Mouse (Mus musculus) liver, embryonic 14.5 days (tissue): ENCODE measurements around the gene Hipk2.

Experiments
- CTCF ChIP-seq: IDR thresholded peaks from 2 replicates; pipeline ENCODE4 v1.5.1; 2016; ENCODE audit warnings: antibody characterized with exemption, low read depth, control low read depth
- EP300 ChIP-seq: IDR thresholded peaks from 2 replicates; pipeline ENCODE4 v1.6.1; 2016; ENCODE audit warnings: antibody characterized with exemption, low read depth

DNA sequence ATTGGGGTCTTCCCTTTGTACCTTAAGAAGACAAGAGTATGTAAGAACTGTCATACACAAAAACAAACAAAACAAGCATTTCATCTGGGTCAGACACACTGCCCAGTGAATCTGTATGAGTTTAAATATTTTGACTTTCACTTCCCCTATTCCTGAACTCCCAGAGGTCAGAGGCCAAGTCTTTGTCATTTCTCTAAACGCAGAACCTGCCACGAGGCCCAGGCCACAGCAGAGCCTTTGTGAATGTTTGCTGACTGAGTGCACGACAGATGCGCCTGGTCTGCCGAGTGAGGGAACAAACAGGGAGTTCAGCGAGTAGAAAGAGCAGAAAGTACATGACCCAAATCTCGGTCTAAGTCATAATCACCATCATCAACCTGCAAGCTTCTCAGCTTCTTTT is 4.9 kb downstream of the Hipk2 start:
- TF ChIP-seq CTCF: no peak
- no peak for TF ChIP-seq EP300
